Mouse (Mus musculus) urinary bladder, adult 18-20 months (tissue): ENCODE data around the gene Polr2l.
"Not testable (repeated sequence)": the region's sequence is repeated elsewhere in the genome, so short reads cannot be mapped to it uniquely, and the experiment has no call there.

ENCODE experiments used
- DNase-seq, 2 experiments: peaks; one replicate each; pipeline ENCODE4 v3.0.0; 2022; ENCODE audit warnings: low spot score in 2 of 2, mixed read lengths in 2 of 2

Polr2l gene

DNA sequence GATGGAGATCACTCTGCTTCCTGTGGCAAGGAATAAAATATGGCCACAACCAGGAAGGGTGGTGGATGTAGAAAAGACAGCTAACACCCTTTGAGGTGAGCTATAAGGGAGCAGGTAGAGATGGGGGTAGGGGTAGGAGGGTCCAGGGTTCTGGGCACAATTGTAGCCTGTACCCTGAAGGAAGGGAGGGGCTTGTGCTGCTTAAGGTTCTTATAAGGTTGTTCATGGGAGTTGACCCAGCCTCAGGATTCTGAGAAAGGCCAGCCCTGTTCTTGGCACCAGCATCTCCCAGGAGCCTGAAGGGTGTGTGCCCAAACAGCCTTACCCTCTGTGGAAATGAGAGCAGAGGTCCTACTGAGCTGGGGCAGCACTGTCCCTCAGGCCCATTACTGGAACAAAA lies 23.0 kb downstream of the Polr2l start:
- no peak for DNase-seq

DNA sequence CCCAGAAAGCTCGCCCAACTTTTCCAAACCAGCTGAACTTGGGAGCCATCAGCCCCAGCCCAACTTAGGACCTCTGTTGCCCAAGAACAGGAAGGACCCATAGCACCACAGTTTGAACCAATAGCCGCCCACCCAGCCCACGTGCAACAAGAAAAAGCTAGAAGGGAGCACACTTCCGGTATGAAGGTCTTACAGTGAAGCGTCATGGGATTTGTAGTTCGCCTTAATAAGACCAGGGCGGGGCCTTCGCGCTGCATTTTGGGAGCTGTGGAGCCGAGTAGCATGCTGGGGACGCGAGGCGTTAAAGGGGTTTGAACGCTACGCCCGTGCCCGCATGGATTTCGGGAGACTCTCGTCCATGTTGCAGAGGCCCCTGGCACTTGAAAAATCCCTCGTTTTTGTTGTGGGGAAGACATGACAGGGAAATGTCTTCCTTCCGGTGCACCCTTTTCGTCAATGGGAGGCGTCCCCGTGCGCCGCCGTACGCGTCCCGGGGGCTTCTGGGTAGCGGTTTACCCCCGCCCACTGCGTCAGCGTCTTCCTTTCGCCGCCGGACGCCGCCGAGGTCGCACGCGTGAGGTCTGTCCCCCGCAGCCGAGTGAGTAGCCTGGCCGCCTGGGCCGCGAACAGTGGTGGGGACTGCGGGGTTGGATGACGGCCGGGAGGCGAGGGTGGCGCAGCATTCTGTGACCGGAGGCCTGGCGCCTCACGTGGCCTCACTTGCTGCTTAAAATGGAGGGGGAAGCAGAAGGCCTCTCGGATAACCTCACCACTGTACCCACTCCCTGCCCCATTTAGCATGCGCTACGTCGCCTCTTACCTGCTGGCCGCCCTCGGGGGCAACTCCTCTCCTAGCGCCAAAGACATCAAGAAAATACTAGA lies 27.6 kb downstream of the Polr2l start, which contains the start of gene Rplp2:
TSS of gene Rplp2 (plus strand) at position 261 of the 882 bp plus-strand sequence.
- DNase-seq: peak; percentile 90 to 92

DNA sequence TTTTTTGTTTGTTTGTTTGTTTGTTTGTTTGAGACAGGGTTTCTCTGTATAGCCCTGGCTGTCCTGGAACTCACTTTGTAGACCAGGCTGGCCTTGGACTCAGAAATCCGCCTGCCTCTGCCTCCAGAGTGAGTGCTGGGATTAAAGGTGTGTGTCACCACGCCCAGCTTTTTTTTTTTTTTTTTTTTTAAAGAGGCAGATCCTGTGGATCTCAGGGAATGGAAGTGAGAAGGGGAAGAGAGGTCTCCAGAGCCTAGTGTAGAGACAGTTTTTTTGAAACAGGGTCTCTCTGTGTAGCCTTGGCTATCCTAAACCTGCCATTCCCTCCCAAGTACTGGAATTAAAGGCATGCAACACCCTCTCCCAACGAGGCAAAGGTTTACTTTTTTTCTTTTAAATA lies 28.6 kb downstream of the Polr2l start:
- DNase-seq: not testable (repeated sequence)

DNA sequence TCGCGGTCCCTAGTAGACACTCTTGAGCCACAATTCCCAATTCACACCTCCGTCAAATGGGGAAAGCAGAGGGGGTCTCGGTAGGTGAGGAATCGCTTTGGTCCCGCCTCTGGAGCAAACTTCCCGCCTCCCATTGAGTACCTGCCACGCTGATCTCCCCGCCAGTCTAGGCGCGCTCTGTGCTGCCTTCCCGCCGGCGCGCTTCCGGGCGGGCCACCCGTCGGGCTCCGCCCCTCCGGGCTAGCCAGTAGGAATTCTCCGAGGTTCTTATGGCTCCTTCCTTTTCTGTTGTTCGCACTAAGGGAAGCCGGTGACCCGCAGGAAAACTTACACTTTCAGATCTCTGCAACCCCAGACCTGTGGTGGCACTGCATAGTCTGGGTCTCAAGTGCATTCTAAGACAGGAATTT lies 31.1 kb downstream of the Polr2l start, which contains the start of gene Pidd1:
TSS of gene Pidd1 (minus strand) at position 198 of the 410 bp plus-strand sequence.
- DNase-seq: peak in 1 of 2 experiments; percentile 34

DNA sequence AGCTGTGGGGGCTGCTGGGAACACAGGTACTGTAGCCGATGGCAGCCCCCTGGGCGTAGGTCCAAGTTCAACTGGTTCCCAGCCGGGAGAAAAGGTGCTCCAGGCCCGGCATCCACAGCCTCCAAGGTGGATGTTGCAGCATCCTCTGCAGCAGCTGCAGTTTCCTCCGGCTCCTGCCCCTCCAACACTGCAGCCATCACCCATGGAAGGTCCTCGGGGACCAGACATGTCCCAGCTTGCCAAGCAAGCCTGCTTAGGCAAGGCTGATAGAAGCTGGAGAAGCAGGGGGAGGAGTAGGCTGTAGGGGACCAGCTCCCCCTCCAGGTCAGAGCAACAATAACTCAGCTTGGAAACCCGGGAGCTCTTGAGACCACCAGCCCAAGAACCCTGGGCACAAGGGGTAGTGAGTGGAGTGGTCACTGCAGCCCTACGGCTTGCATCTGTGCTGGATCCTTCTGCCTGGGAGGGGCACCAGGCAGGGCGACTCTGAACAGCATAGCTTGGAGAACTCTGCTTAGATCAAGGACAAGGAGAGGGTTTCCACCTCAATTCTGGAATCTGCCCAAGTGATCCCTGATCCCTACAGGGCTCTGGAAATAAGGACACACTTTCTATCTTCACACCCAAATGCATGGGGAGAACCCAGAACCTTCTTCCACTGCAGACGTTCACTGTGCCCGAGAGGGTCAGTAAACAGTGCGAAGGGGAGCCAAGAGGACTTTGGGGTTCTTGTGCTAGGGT lies 31.7 kb downstream of the Polr2l start:
- peak in 1 of 2 experiments; percentile 13 for DNase-seq

DNA sequence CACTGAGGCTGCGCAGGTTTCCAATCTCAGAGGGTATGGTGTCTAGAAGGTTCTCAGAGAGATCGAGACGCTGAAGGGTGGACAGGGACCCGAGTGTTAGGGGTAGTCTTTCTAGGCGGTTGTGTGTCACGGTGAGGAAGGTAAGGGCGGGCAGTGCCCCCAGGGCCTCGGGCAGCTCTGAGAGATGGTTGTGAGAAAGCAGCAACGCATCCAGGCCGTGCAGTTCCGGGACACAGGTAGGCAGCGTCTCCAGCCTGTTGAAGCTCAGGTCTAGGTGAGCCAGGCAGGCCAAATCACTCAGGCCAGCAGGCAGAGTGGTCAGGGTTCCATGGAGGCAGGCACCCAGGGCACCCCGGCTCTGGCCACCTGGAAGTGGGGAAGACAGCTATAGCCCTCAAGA lies 32.7 kb downstream of the Polr2l start:
- no peak for DNase-seq

DNA sequence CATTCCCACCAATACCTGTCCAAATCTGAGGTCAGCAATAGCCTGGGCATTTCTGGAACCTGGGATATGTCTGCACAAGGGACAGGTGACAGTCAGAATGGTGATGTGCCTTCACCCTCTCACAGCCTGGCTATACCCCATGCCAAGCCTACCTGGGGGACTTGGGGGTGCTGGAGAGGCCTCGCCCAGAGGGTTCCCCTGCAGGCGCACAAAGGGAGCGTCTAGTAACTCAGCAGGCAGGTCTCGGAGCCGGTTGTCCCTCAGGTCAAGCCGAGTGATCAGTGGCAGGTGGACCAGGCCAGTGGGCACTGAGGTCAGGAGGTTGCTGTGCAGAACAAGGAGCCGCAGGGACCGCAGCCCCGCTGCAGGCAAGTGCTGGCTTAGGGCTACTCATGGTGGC lies 33.5 kb downstream of the Polr2l start:
- DNase-seq: no peak

DNA sequence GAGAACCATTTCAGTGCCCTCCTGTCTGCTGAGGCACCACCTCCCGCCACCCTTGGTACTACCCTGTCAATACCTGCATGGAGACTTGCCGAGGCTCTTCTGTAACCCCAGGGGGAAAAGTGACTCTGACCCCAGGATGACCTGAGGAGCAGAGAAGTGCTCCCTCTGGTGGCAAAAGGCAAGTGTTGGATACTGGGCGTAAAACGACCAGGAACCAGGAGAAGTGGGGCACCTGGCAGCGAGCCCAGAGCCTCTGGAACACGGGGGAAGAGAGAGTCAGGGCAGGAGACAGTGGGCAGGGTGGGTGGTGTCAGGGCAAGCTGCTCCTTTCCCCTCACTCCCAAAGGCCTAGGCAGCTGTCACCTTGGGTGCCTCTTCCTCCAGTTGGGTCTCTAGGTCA lies 34.3 kb downstream of the Polr2l start:
- no peak for DNase-seq

DNA sequence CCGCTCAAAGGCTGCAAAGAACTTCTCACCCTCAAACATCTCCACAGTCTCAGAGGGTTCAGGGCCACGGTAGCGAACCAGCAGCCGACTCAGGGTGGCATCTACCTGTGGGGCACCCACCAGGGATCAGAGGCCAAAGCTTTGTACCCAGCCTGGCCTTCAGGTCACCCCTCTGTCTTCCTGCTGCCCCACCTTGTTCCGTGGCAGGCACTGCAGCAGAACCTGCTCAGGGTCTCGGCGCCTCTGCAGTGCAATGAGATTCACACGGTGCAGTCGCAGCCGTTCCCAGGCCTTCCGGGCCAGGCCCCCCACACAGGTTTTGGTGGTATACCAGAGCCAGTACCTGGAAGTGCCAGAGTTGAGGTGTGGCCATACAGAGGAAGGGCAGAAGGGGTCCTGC lies 35.1 kb downstream of the Polr2l start:
- DNase-seq: no peak

DNA sequence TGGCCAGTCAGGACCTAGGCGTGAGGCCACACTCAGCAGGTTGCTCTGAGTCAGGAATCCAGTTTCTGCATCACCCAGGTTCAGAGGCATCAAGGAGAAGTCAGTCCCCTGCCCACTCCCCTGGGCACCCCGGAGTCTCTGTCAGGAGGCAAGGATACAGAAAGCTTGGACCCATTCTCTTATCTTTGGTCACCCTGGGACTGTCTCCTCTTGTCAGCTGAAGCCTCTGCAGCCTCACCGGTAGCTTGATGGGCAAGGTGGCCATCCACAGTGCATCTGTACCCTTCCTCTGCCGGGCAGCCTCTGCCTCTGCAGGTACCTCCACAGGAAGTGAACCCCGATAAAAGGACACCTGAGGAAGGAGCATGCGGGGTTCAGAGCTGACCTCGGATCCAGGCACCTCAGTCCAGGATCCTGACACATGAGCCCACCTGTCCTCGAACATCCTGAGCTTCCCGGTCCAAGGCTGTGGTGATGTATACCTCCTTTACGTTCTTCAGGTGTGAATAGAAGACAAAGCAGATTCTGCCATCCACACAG lies 35.7 kb downstream of the Polr2l start:
- no peak for DNase-seq

DNA sequence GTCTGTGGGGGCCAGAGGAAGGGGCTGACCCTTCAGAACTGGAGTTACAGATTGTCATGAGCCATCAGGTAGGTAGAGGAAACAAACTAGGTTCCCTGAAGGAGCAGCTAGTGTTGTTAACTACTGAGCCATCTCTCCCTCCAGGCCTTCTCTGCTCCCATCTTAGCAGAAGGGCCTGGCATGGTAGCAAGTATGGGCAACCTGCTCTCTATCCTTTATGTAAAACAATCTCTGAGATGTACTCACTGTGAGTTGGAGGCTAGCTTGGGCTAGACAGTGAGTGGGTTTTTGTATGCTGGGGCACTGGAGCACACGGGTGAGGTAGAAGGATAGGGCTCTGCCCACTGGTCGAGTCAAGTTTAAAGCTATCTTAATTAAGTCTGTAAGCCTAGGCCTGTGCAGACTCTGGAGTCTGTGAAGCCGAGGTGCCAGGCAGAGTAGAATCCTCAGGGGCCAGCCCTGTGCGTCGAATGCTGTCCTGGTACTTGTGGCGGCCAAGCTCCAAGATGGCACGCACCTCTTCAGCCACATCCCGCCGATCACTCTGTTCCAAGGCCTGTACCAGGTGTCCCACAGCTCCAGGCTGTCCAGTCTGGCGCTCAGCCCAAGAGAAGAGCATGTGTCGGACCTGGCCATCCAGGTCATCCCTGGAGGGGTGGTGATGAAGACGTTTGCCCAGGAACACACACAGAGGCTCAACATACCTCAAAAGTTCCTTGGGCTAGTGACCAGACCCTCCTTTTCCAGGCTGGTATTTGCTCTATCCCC lies 36.5 kb downstream of the Polr2l start:
- DNase-seq: no peak

DNA sequence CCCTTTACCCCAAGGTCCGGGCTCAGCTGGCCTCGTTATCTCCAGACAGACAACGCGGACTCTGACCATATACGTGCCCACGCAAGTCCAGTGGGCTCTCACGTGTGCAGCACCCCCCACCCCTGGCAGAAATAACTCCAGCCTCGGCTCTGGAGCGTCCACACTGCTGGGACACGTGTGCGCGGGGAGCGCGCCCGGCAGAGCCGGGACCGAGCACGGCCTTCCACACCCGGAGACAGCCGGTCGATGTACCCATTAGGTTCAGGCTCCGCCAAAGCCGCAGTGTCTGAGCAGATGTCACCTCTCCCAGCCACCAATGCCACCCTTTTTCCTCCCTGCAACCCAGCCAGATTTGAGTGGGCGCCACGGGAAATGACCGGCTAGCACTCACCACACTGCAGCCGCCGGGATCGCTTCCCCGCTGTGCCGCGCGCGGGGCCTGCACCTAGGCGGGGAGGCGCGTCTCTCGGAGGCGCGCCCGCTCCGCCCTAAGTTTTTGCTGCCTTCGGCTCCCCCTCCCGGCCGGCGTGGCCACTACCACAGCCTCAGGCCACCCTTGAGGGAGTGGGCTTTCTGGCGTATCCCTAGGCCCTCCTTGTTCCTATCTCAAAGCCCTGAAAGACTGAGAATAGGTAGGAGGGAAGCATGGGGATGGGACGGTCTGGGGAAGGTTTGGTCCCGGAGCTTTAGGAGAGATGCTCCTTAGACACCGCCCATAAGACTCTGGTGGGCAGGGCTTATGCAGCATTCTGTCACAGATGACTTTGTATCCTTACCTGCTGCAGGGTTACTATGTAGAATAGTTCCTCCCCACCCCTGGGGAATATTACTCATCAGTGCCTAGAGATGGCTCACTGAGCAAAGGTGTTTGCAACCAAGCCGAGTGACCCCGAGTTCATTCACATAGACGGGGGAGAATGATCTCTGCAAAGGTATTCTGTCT lies 37.5 kb downstream of the Polr2l start, which contains the start of gene Slc25a22:
TSS of gene Slc25a22 (minus strand) at position 715 of the 943 bp plus-strand sequence.
- DNase-seq: peak; percentile 70 to 86

DNA sequence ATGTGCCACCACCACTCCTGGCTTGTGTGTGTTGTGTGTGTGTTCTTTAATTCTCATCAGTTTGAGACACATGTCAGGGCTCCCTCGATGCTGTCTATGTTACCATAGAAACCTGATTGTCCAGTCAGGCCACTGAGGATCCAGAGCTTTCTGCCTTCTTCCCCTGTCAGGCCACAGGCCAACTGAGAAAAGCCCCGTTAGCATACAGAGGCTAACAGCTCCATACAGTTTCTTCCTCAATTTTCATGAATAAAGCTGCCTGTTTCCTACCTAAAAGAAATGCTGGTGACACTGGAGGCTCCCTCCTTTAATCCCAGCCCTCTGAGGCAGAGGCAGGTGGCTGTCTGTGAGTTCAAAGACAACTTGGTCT lies 38.4 kb downstream of the Polr2l start:
- no peak for DNase-seq

DNA sequence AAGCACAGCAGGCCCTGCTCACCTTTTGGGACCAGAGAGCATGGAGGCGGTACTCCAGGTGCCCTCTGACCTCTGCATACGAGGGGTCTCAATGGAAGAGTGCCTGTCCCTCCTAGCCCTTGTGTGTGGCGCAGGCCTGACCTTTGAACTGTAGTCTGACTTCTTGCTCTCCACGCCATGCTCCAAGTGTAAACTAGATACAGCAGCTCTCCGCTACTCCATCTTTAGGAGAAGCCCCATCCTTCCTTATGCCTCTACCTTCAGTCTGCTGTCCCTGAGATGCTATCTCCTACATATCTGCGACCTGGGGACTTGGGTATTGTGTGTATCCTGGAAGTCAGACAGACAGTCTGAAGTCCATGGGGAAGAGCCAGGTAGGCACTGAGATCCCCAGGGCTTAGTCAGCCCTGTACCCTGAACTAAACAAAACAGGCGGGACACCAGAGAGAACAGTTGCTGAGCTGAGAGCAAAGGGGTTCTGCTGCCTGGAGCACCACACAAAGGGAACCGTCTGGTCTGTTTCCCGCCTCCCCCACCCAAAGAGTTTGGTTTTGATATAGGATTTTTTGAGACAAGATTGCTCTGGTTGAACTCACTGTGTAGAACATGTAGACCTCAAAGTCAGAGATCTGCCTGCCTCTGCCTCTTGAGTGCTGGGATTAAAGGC lies 38.9 kb downstream of the Polr2l start:
- DNase-seq: no peak

DNA sequence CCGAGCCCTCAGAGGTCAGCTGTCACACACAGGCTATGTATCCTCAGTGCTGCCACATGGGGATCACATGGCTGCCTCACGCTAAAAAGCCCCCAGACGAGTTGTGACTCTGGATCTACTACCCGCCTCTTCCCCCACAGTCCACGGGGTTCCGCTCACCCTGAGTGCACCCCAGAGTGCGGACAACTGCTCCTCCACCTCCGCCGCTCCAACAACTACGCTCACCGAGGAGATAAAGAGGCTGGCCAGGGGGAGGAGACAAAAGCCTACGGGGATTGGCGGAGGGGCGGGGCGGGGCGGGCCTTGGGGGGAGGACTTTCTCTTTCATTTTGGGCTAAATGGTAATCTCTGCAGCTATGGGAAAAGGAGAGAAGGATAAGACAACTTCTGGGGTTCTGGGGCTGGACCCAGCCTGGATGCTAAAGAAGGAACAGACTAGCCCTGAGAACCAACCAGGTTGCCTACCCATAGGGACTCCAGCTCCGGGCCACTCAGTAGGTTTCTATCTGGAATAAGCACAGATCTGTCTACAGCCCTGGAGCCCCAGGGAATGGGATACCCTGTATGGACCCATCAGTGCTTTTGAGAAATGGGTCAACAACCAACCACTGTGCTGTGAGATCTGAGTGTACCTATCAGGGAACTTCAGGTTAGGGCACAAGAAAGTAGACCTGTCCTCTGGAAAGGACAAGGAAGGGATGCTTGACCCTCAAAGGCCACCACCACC lies 39.6 kb downstream of the Polr2l start:
- DNase-seq: peak in 1 of 2 experiments; percentile 41

DNA sequence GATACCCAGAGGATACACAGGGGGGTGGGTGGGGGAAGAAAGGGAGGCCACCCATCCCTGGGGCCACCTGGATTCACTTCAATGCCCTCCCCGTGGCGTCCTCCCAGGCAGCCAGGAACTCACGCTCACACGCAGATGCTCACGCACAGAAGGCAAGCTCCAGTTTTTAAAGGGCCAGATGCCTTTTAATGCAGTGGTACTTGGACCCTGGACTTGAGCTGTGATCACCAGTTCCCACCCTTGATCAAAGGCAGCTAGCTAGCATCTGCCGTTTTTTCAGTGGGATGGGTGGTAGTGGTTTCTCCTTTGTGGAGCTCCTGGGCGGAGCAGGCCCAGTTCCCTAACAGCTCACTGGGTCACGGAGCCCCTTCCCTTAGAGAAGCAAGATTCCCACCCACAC lies 40.5 kb downstream of the Polr2l start:
- DNase-seq: no peak

DNA sequence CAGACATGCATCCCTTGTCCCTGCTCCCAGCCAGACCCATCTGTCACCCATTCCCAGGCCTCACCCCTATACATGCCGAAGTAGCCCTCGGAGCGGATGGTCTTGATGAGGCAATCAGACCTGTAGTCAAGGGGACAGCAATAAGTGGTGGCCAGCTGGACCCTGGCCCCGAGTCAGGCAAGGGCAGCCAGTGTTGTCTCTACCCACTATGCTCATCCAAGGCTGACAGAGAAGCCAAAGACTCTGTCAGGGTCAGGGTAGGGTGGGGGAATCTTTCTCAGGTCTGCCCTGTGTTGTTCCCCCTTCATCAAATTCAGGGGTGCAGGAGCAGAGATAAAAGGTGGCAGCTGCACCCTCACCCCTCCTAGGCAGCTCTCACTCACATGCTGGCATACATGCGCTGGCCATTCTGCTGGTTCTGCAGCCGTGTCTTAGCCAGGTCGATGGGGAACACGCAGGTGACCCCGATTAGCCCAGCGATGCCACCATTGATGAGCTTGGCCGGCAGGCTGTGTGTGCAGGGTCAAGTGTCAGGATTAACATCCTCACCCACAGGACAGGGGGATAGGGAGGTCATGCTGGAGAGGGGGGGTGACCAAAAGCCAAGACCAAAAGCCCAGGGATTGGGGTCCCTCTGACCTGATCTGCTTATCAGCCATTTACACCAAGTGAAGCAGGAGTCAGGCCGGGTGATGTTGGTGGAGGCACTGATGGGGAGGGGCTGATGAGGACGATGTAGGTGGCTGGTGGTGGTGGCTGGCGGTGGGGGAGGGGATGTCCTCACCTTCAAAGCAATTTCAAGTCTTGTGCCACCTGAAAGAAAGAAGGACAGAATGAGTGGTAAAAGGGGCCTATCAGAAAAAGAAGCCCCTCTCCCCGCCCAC lies 41.2 kb downstream of the Polr2l start:
- DNase-seq: peak in 1 of 2 experiments; percentile 23
